Mouse (Mus musculus) WW6 (cell line): Measurements from ENCODE around the gene Gm20521.
"Not testable (repeated sequence)": the region's sequence is repeated elsewhere in the genome, so short reads cannot be mapped to it uniquely, and the experiment has no call there.

ENCODE experiments used
- DNase-seq: peaks from one replicate; pipeline ENCODE4 v3.0.0-alpha.2; 2013; ENCODE audit warnings: low read depth, low spot score

Gene Gm20521

GRCm38 (mm10) chr14:54936831-54937160 is 53.6 kb downstream of the Gm20521 start:
- no peak for DNase-seq

GRCm38 (mm10) chr14:54937361-54938182 is 54.3 kb downstream of the Gm20521 start:
- DNase-seq, result no peak

GRCm38 (mm10) chr14:54938431-54939219 is 55.4 kb downstream of the Gm20521 start:
- no peak for DNase-seq

- no peak for DNase-seq
These were observed 56.4 kb downstream of the Gm20521 start for GRCm38 (mm10) chr14:54939434-54940175.

GRCm38 (mm10) chr14:54940176-54940530 is 56.9 kb downstream of the Gm20521 start:
- DNase-seq, result no peak

GRCm38 (mm10) chr14:54941024-54941978 is 58.1 kb downstream of the Gm20521 start:
- no peak for DNase-seq

- no peak for DNase-seq
These were observed 59.2 kb downstream of the Gm20521 start for GRCm38 (mm10) chr14:54942479-54942878.

- DNase-seq, result no peak
These were observed 60.7 kb downstream of the Gm20521 start for GRCm38 (mm10) chr14:54943971-54944370.

GRCm38 (mm10) chr14:54944939-54945338 is 61.7 kb downstream of the Gm20521 start:
- DNase-seq, result no peak

- DNase-seq, result no peak
These were observed 62.9 kb downstream of the Gm20521 start for GRCm38 (mm10) chr14:54945975-54946704.

GRCm38 (mm10) chr14:54947008-54947407 is 63.8 kb downstream of the Gm20521 start:
- DNase-seq, result not testable (repeated sequence)
